Mouse (Mus musculus): ENCODE results near the gene Trem2. TPM values are rescaled to one million over a fixed set of nuclear protein-coding genes. Genes with fewer than 3 reads are reported as not detected.

Trem2 gene
- polyA plus RNA-seq, 1 experiment from 2014 or later, result 4.6 TPM

DNA sequence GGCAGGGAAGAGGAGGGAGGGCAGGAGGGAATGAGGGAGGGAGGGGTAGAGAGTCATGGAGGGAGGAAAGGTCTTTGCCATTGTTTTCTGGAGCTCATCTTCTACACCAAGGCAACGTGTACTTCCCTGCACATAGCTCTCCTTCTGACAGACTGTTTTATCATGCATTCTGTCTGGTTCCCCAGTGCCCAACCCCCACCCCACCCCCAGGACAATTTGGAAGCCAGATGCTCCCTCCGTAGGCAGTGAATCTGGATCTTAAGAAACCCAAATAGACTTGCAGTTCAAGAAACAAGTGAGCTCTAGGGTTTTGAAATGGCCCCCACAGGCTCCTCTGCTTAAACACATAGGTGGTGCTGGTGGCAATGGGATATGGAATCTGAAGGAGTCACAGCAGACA lies 11.7 kb downstream of the Trem2 start:
- H3K27me3 ChIP-seq (replicated peaks; ENCODE audit: control insufficient read depth, insufficient read depth, low read length), result no peaks in the 10 kb centered on the region
- no peak overlapping the region for H3K9ac ChIP-seq (ENCODE audit: low read length)
- H3K4me2 ChIP-seq (ENCODE audit: low read length), result no peak overlapping the region
- no peaks in the 10 kb centered on the region for H3K36me3 ChIP-seq (ENCODE audit: control insufficient read depth, insufficient read depth, low read length)
- no peak overlapping the region for H3K27ac ChIP-seq (ENCODE audit: low read depth, low read length)
- no peak for DNase-seq (ENCODE audit: low spot score)
- no peaks in the 10 kb centered on the region for H3K4me1 ChIP-seq (ENCODE audit: control insufficient read depth, insufficient read depth, low read length)
- H3K4me3 ChIP-seq (ENCODE audit: low read depth, low read length), result no peak overlapping the region
- ATAC-seq, result no peak
- no peaks in the 10 kb centered on the region for H3K9me3 ChIP-seq (replicated peaks; ENCODE audit: control insufficient read depth, low read length)
- WGBS, result 60% methylated on average over 2 of the region's 2 CpGs

DNA sequence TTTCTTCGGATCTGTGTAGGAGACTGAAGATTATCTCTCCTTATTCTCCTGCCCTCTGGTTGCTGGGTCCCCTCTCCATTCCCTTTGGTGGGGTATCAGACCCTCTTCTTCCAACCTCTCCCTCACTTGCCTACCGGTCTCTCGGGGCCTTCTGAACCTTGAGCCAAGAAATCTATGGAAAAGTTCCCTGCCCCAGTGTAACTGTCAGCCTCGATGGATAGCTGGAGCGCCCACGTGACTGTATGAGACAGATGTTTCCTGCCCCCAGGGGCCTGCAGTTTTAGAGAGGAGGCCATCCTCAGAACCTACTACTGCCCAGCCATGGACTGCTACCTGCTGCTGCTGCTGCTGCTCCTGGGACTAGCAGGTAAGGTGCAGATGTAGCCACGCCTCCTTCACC lies 13.4 kb downstream of the Trem2 start, which contains the start of gene Treml1:
TSS of gene Treml1 (plus strand) at position 301 of the 400 bp plus-strand sequence.
- DNase-seq (ENCODE audit: low spot score) (no peak), ATAC-seq (no peak)
- WGBS, result 87% methylated on average over 7 of the region's 7 CpGs

DNA sequence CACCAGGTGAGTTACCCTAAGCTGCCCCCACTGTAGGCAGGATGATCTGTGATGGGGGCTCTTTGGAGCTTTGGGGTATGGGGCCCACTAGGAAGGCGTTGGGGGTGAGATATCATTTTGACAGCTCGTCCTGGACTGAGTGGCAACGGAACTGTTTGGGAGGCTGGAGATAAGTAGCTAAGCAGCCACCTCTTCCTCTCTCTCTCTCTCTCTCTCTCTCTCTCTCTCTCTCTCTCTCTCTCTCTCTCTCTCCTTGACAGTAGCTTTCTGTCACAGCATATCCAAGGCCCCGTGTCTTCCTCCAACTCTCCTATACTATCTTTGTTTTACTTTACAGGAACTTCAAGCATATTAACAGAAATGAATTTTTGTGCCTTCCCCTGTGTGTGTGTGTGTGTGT lies 14.3 kb downstream of the Trem2 start:
- Histone ChIP-seq H3K27me3 (replicated peaks; ENCODE audit: control insufficient read depth, insufficient read depth, low read length) (no peaks in the 10 kb centered on the region), H3K9me3 (replicated peaks; ENCODE audit: control insufficient read depth, low read length) (no peaks in the 10 kb centered on the region), H3K4me3 (ENCODE audit: low read depth, low read length) (no peak overlapping the region), H3K27ac (ENCODE audit: low read depth, low read length) (no peak overlapping the region), H3K4me1 (ENCODE audit: control insufficient read depth, insufficient read depth, low read length) (no peaks in the 10 kb centered on the region), H3K36me3 (ENCODE audit: control insufficient read depth, insufficient read depth, low read length) (no peaks in the 10 kb centered on the region), H3K9ac (ENCODE audit: low read length) (no peak overlapping the region), H3K4me2 (ENCODE audit: low read length) (no peak overlapping the region)
- ATAC-seq (no peak), DNase-seq (ENCODE audit: low spot score) (no peak)
- WGBS, result 83% methylated on average over 4 of the region's 4 CpGs

More for the DNA sequence above, 13.4 kb downstream of the Trem2 start, which contains the start of gene Treml1:
- Histone ChIP-seq H3K9me3 (replicated peaks; ENCODE audit: control insufficient read depth, low read length) (no peaks in the 10 kb centered on the region), H3K4me3 (ENCODE audit: low read depth, low read length) (no peak within 1 kb of the TSS), H3K4me2 (ENCODE audit: low read length) (no peak within 1 kb of the TSS), H3K27ac (ENCODE audit: low read depth, low read length) (no peak within 1 kb of the TSS), H3K36me3 (ENCODE audit: control insufficient read depth, insufficient read depth, low read length) (no peaks in the 10 kb centered on the region), H3K27me3 (replicated peaks; ENCODE audit: control insufficient read depth, insufficient read depth, low read length) (no peaks in the 10 kb centered on the region), H3K9ac (ENCODE audit: low read length) (no peak within 1 kb of the TSS), H3K4me1 (ENCODE audit: control insufficient read depth, insufficient read depth, low read length) (no peaks in the 10 kb centered on the region)

DNA sequence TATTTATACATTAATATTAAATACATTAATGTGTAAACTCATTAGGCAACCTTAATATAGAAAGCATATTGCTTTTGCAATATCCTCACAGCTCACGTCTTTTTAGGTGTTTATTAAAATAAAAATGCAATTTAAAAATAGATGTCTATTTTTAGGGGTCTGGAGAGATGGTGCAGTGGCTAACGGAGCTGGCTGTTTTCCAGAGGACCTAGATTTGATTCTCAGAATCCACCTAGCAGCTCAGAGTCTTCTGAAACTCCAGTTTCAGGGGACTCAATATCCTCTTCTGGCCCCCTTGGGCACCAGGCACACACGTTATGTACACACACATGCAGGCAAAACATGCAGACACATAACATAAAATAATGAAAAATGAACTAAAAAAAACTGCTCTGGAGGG lies 16.1 kb downstream of the Trem2 start:
- 72% methylated on average over 3 of the region's 3 CpGs for WGBS

DNA sequence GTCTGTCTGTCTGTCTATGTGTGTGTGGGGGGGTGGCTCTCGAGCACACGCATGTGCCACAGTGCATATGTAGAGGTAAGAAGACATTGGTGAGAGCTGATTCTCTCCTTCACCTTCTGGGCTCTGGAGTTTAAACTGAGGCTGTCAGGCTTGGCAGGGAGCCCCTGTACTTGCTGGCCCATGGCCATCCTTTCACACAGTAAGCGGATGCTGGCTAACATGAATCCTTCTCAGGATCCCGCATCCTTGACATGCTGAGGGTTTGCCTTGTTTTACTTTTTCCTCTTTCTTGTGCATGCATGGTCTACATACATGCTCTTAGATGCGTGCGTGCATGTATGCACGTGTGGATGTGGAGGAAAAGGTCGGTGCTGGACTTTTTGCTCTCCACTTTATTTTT lies 16.8 kb downstream of the Trem2 start:
- Histone ChIP-seq H3K36me3 (ENCODE audit: control insufficient read depth, insufficient read depth, low read length) (no peaks in the 10 kb centered on the region), H3K9me3 (replicated peaks; ENCODE audit: control insufficient read depth, low read length) (no peaks in the 10 kb centered on the region), H3K9ac (ENCODE audit: low read length) (no peak overlapping the region), H3K4me2 (ENCODE audit: low read length) (no peak overlapping the region), H3K27ac (ENCODE audit: low read depth, low read length) (no peak overlapping the region), H3K4me3 (ENCODE audit: low read depth, low read length) (no peak overlapping the region), H3K27me3 (replicated peaks; ENCODE audit: control insufficient read depth, insufficient read depth, low read length) (no peaks in the 10 kb centered on the region), H3K4me1 (ENCODE audit: control insufficient read depth, insufficient read depth, low read length) (no peaks in the 10 kb centered on the region)
- 78% methylated on average over 8 of the region's 8 CpGs for WGBS
- peak; percentile 75 for DNase-seq (ENCODE audit: low spot score)
- peak; percentile 32; the same call in 1 of the 2 replicates for ATAC-seq

More for the DNA sequence above, 16.1 kb downstream of the Trem2 start:
- H3K27ac ChIP-seq (ENCODE audit: low read depth, low read length), result no peak overlapping the region
- H3K4me3 ChIP-seq (ENCODE audit: low read depth, low read length), result no peak overlapping the region
- ATAC-seq, result no peak
- DNase-seq (ENCODE audit: low spot score), result no peak
- no peaks in the 10 kb centered on the region for H3K9me3 ChIP-seq (replicated peaks; ENCODE audit: control insufficient read depth, low read length)
- H3K27me3 ChIP-seq (replicated peaks; ENCODE audit: control insufficient read depth, insufficient read depth, low read length), result no peaks in the 10 kb centered on the region
- no peaks in the 10 kb centered on the region for H3K36me3 ChIP-seq (ENCODE audit: control insufficient read depth, insufficient read depth, low read length)
- no peak overlapping the region for H3K4me2 ChIP-seq (ENCODE audit: low read length)
- H3K4me1 ChIP-seq (ENCODE audit: control insufficient read depth, insufficient read depth, low read length), result no peaks in the 10 kb centered on the region
- no peak overlapping the region for H3K9ac ChIP-seq (ENCODE audit: low read length)

DNA sequence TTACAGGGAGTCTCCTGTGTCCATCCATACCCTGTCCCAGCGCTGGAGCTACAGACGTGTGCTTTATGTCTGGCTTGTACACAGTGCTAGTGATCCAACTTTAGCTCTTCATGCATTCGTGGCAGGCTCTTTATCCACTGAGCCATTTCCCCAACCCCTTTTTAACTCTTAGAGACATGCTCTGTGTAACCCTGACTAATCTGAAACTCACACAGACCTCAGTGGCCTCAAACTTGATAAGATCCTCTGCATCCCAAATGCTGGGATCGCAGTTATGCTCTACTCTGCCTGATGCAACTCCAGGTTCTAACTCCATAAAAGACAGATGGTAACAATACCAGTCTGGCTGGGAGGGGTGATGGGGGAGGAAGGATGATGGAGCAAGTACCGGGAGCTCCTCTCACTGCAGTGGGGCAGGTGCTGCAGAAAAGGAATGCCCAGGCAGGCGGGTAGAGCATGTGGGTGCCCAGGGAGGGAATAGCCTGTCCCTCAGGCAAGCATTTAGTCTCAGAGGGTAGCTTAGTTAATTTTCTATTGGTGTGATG lies 17.3 kb downstream of the Trem2 start:
- no peak overlapping the region for H3K9ac ChIP-seq (ENCODE audit: low read length)
- no peak overlapping the region for H3K4me3 ChIP-seq (ENCODE audit: low read depth, low read length)
- H3K36me3 ChIP-seq (ENCODE audit: control insufficient read depth, insufficient read depth, low read length), result no peaks in the 10 kb centered on the region
- H3K27me3 ChIP-seq (replicated peaks; ENCODE audit: control insufficient read depth, insufficient read depth, low read length), result no peaks in the 10 kb centered on the region
- no peak for ATAC-seq
- no peak overlapping the region for H3K4me2 ChIP-seq (ENCODE audit: low read length)
- 70% methylated on average over 6 of the region's 6 CpGs for whole genome bisulfite sequencing
- DNase-seq (ENCODE audit: low spot score), result no peak
- H3K4me1 ChIP-seq (ENCODE audit: control insufficient read depth, insufficient read depth, low read length), result no peaks in the 10 kb centered on the region
- H3K27ac ChIP-seq (ENCODE audit: low read depth, low read length), result no peak overlapping the region
- no peaks in the 10 kb centered on the region for H3K9me3 ChIP-seq (replicated peaks; ENCODE audit: control insufficient read depth, low read length)

DNA sequence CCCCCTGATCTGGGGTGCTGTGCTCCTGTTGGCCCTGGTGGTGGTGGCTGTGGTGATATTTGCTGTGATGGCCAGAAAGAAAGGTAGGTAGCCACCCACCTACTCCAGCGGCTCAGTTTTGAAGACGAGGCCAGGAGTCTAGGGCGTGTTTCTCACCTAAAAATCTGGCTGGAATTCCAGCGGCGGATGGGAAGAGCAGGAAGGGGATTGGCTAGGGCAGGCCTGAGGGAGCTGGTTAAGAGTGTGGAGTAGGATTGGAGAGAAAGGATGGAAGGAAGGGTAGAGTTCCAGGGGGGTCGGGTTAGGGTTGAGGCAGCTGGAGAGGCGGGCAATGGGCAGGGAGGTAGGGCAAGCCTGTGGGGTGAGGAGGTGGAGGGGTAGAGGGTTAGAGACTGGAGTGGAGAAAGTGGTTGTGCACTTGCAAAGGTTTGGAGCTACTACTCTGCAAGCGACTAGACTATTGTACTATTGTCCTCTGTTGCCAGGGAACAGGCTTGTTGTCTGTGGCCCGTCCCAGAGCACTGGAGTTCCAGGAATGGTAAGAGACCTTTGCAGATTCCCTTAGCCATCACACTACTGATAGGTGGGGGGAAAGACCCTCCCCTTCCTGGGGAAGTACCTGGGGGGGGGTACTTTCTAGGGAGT lies 19.4 kb downstream of the Trem2 start:
- Histone ChIP-seq H3K36me3 (ENCODE audit: control insufficient read depth, insufficient read depth, low read length) (no peaks in the 10 kb centered on the region), H3K27ac (ENCODE audit: low read depth, low read length) (no peak overlapping the region), H3K9me3 (replicated peaks; ENCODE audit: control insufficient read depth, low read length) (no peaks in the 10 kb centered on the region), H3K4me3 (ENCODE audit: low read depth, low read length) (no peak overlapping the region), H3K9ac (ENCODE audit: low read length) (no peak overlapping the region), H3K27me3 (replicated peaks; ENCODE audit: control insufficient read depth, insufficient read depth, low read length) (no peaks in the 10 kb centered on the region), H3K4me1 (ENCODE audit: control insufficient read depth, insufficient read depth, low read length) (no peaks in the 10 kb centered on the region), H3K4me2 (ENCODE audit: low read length) (no peak overlapping the region)
- 69% methylated on average over 9 of the region's 9 CpGs for WGBS
- DNase-seq (ENCODE audit: low spot score) (no peak), ATAC-seq (no peak)

DNA sequence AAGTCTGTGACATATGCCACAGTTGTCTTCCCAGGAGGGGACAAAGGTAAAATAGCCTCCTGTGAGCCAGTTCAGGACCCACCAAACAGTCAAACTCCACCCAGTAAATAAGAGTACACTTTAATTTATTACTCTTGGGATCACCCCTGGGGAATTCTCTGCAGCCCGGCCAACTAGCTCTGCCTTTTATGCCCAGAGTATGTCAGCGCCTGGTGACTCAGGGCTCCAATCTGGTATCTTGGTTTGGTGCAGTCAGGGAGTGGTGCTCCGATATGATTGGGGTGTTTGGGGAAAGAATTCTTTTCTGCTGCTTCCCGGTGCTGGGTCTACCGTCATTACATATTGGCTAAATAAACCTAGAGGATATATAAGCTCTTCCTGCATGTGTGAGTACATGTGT lies 20.6 kb downstream of the Trem2 start:
- WGBS, result 94% methylated on average over 5 of the region's 5 CpGs
- no peaks in the 10 kb centered on the region for H3K4me1 ChIP-seq (ENCODE audit: control insufficient read depth, insufficient read depth, low read length)
- no peak for ATAC-seq

DNA sequence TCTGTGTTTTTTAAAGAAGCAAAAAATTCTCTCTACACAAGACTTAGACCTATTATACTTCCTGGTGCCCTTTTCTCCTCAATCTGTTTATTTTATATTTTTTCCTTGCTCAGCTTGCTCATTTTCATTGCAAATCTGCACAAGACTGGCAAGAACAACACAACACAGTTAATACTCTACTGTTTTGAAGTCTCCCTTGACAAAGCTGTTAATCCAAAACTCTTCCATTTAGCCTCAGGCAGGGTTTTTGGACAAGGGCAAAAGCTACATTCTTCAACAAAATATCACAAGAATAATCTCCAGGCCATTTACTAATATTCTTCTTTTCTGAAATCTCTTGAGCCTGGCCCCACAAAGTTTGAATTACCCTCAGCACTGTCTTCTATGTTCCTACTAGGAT lies 25.4 kb downstream of the Trem2 start:
- H3K4me3 ChIP-seq (ENCODE audit: low read depth, low read length), result no peak overlapping the region
- no peak overlapping the region for H3K9ac ChIP-seq (ENCODE audit: low read length)
- no peak overlapping the region for H3K27ac ChIP-seq (ENCODE audit: low read depth, low read length)
- no peaks in the 10 kb centered on the region for H3K9me3 ChIP-seq (replicated peaks; ENCODE audit: control insufficient read depth, low read length)
- no peaks in the 10 kb centered on the region for H3K4me1 ChIP-seq (ENCODE audit: control insufficient read depth, insufficient read depth, low read length)
- H3K27me3 ChIP-seq (replicated peaks; ENCODE audit: control insufficient read depth, insufficient read depth, low read length), result no peaks in the 10 kb centered on the region
- DNase-seq (ENCODE audit: low spot score) (no peak), ATAC-seq (no peak)
- H3K36me3 ChIP-seq (ENCODE audit: control insufficient read depth, insufficient read depth, low read length), result no peaks in the 10 kb centered on the region
- H3K4me2 ChIP-seq (ENCODE audit: low read length), result no peak overlapping the region

More for the DNA sequence above, 20.6 kb downstream of the Trem2 start:
- Histone ChIP-seq H3K27ac (ENCODE audit: low read depth, low read length) (no peak overlapping the region), H3K36me3 (ENCODE audit: control insufficient read depth, insufficient read depth, low read length) (no peaks in the 10 kb centered on the region), H3K4me3 (ENCODE audit: low read depth, low read length) (no peak overlapping the region), H3K4me2 (ENCODE audit: low read length) (no peak overlapping the region), H3K9ac (ENCODE audit: low read length) (no peak overlapping the region), H3K27me3 (replicated peaks; ENCODE audit: control insufficient read depth, insufficient read depth, low read length) (no peaks in the 10 kb centered on the region), H3K9me3 (replicated peaks; ENCODE audit: control insufficient read depth, low read length) (no peaks in the 10 kb centered on the region)
- DNase-seq (ENCODE audit: low spot score), result no peak

Measured in forebrain, embryonic 14.5 days (tissue).